Mouse (Mus musculus): ENCODE measurements at regions not wholly inside any gene's neighbourhood (a gene's known extent, or its start where the extent isn't known, plus 50 kb on each side); places are given as distances from the start of the nearest gene placed in this dataset.
A peak's percentile ranks its signal among the peaks of the same experiment; 100 is the strongest.

DNA sequence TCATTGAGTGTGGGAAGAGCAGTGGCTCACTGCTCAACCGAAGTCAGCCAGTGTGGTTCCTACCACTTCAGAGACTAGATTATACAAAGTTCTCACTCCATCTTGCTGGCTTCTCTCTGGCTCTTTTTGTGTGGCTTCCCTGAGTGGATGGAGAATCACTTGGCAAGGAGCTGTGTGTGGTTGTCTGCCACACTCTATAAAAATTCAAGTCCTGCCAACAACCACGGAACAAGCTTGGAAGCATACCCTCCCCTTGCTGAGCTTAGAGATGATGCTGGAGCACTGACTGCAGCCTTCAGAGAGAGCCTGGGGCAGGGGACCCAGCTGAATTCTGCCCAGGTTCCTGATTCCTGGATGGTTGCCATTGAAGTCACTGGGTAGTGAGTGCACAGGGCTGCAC lies 156.3 kb upstream of the Sall1 start:
- H3K4me3 ChIP-seq = no peak overlapping the region
- H3K27ac ChIP-seq = no peak overlapping the region
- no peak for TF ChIP-seq CTCF (conservative IDR thresholded peaks at IDR 0.05)
- DNase-seq (ENCODE audit: low spot score in 2 of 2) = peak in 1 of 2 experiments; percentile 9

DNA sequence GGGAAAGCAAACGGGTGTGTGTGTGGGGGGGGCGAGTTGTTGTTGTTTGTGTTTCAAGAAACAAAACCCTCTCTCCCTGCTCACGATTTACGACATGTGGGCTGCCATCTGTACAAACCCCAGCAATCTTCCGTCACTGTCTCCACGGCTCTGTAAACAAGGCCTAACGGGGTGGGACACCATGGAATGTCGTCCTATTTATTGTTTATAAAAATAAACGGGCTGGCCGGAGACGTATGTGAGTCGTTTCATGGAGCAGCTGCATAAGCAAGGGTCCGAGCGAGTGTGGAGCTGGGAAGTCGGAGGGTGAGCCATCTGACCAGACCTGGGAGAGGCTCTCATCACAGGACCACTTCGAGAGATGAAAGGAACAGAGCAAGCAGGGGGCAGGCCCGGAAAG lies 141.4 kb upstream of the Sall1 start:
- no peak for TF ChIP-seq CTCF (conservative IDR thresholded peaks at IDR 0.05)

DNA sequence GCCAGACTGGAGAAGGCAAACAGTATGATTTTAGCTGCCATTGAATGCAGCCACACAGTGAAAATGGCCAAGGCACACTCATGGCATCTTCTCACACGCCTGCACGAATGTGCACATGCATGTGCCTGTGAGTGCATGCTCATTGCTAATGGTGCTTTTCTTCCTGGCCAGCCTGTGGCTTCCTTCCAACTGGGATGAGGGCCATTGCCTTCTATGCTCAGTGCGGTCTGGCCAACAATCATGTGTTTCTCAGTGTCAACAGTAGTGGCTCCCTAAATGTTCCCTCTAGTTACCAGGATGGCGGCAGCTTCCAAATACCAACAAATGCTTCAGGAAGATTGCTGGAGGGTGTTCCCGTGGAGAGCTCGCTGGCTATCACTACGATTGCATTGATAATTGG lies 131.7 kb upstream of the Sall1 start:
- no peak for TF ChIP-seq CTCF (conservative IDR thresholded peaks at IDR 0.05)

More for the DNA sequence above, 141.4 kb upstream of the Sall1 start:
- no peak for DNase-seq (ENCODE audit: low spot score in 2 of 2)
- Histone ChIP-seq H3K27ac (no peak overlapping the region), H3K4me3 (no peak overlapping the region)

DNA sequence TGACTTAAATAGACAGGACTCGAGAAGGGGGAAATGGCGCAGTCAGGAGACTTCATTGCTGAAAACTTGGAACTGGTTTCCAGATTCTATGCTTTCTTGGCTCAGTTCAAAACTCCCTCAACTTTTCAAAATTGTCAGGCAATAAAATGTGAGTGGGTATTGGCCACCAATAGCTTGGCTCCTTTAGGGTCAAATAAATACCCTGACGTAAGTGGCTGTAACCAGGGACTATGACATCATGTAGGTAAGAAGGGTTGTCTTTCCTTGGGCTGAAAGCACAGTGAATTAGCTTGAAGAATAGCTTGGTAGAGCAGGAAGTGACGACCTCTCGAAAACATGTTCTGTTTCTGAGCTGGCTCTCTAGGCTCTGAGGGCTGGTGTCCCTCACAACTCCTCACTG lies 127.6 kb upstream of the Sall1 start:
- Histone ChIP-seq H3K4me3 (no peak overlapping the region), H3K27ac (no peak overlapping the region)
- TF ChIP-seq CTCF (conservative IDR thresholded peaks at IDR 0.05) = no peak
- no peak for DNase-seq (ENCODE audit: low spot score in 2 of 2)

More for the DNA sequence above, 131.7 kb upstream of the Sall1 start:
- no peak overlapping the region for H3K27ac ChIP-seq
- no peak overlapping the region for H3K4me3 ChIP-seq
- DNase-seq (ENCODE audit: low spot score in 2 of 2) = no peak

DNA sequence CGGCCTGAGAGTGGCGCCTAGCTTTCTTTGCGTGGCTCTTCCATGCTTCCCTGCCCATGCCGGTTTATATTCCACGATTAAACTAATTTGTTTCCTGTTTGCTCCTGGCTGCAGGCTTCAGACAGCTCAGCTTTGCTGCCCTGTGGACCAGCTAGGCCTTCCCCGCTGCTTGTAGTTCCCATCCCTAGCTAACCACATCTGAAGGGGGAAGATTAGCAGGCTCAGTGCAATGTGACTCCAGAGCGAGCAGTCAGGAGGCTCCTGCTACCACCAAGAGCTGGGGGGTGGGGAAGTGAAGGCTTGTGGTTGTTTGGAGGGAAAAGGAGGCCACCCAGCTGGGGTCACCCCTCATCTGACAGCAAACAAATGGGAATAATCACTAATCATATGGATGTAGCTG lies 125.5 kb upstream of the Sall1 start:
- no peak for DNase-seq (ENCODE audit: low spot score in 2 of 2)
- no peak overlapping the region for H3K27ac ChIP-seq
- TF ChIP-seq CTCF (conservative IDR thresholded peaks at IDR 0.05) = no peak
- H3K4me3 ChIP-seq = no peak overlapping the region

DNA sequence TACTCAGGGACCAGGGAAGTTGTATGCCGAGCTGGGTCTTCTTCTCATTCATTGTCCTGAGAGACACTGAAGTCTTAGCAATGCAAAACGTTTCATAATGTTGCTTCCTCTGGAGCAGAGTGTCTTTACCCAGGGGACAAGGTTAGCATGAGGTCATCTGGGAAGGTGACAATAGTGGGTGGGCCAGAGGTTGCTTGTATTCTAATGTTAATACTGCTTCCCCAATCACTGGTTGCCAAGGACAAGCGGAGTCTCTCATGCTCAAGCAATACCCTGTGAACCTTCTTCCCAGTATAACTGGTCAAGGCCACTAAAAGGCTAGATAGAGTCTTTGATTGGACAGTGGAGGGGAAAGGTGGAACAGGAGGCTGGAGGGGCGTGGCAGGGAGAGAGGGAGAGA lies 123.1 kb upstream of the Sall1 start:
- TF ChIP-seq CTCF (conservative IDR thresholded peaks at IDR 0.05) = no peak
- Histone ChIP-seq H3K4me3 (no peak overlapping the region), H3K27ac (no peak overlapping the region)
- no peak for DNase-seq (ENCODE audit: low spot score in 2 of 2)

DNA sequence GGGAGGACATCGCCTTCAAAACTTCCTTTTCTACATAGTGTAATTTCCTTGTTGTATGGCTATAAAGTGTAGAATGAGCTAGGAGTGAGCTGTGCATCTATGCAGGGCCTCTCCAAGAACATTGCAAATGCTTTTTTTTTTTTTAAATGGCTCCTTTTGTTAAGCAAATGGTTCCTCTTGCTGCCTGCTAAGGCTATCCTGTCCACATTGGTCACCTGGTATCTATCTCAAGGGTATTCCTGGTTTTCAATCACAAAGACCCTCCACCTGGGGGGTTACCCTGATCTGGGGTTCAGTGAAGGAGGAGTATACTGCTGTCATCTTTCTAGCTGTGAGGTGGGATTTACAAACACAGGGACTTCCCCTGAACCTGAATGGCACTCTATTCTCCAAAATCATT lies 112.9 kb upstream of the Sall1 start:
- no peak for TF ChIP-seq CTCF (conservative IDR thresholded peaks at IDR 0.05)
- no peak for DNase-seq (ENCODE audit: low spot score in 2 of 2)
- H3K4me3 ChIP-seq = no peak overlapping the region
- no peak overlapping the region for H3K27ac ChIP-seq

DNA sequence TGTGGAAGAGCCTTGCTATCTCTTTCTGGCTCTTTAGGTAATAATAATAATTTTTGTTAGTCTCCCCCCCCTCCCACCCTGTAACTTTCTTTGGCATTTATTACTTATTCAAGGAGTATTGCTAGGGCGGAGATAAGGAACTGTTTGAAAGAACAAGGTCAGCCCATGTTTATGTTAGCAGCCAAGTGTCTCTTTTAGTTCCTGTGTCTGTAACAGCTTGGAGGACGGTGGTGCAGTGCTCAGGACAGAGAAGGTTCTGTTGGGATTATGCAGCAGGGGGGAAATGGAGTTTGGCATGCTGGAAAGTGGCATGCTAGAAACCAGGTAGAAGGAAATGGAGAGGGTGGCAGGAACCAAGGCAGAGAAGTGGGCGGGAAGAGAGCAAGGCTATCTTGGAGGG lies 109.6 kb upstream of the Sall1 start:
- no peak for TF ChIP-seq CTCF (conservative IDR thresholded peaks at IDR 0.05)
- Histone ChIP-seq H3K27ac (no peak overlapping the region), H3K4me3 (no peak overlapping the region)
- no peak for DNase-seq (ENCODE audit: low spot score in 2 of 2)

DNA sequence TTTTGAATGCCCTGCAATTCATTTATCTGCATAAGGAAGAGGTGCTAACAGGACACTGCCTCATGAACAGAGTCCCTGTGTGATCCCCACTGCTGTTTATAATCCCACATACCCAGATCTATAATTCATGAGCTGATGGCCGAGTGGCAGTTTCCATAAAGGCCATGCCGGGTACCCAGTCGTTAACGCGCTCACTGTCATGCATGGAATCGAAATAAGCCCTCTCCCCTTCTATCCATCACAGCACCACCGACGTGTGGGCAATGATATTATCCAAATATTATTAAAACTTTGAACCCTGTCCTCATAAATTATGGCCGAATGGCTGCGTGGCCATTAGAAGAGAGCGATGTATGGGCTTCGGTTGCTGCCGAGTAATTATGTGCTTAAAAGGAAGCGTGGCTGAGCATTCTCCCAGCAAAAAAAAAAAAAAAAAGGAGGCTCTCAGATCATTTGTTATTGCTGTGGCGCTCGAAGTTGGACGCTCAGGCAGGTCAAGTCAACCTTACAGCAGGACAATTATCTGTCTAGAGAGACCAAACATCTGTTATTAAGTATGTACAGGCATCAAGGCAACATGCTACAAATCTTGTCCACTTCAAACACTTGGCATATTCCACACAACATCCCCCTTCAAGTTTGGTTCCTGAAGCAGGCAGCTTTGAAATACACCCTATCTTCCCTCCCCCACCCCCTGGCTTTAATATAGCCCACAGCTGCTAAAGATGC lies 109.1 kb upstream of the Sall1 start:
- Histone ChIP-seq H3K27ac (no peak overlapping the region), H3K4me3 (no peak overlapping the region)
- no peak for DNase-seq (ENCODE audit: low spot score in 2 of 2)
- no peak for TF ChIP-seq CTCF (conservative IDR thresholded peaks at IDR 0.05)

DNA sequence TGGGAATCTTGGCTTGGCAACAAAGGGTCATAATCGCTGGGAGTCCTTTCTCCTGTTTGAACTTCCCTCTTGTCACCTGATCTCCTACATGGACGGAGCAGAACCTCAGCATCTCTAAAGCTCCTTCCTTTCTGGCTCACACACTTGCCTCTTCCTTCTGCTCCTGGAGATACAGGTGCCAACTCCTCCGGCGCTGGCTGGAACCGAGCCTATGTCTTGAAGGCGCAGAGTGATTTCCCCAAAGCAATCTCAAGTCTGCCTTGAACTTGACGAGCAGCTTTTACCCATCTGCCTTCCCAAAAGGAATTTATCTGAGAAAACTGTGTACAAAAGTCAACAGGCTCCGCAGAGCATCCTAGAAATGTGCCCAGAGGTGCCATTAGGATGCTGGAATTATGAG lies 108.4 kb upstream of the Sall1 start:
- no peak overlapping the region for H3K4me3 ChIP-seq
- no peak for DNase-seq (ENCODE audit: low spot score in 2 of 2)
- no peak for TF ChIP-seq CTCF (conservative IDR thresholded peaks at IDR 0.05)
- no peak overlapping the region for H3K27ac ChIP-seq

DNA sequence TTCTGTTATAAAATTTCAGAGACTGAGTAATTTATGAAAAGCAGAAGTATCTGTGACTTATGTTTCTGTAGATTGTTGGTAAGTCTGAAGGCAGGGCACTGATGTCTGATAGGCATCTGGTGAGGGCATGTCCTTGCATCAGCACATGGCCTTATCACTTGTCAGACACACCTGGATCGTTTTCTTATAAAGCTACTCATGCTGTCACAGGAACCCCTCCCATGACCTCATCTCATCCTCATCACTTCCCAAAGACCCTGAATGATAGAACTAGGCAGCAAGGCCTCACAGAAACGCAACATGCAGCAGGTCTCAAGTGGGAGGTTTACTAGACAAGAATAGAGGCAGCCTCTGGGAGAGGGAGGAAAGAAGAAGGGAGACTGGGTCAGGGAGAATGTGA lies 107.0 kb upstream of the Sall1 start:
- DNase-seq (ENCODE audit: low spot score in 2 of 2) = no peak
- Histone ChIP-seq H3K27ac (no peak overlapping the region), H3K4me3 (no peak overlapping the region)
- no peak for TF ChIP-seq CTCF (conservative IDR thresholded peaks at IDR 0.05)

DNA sequence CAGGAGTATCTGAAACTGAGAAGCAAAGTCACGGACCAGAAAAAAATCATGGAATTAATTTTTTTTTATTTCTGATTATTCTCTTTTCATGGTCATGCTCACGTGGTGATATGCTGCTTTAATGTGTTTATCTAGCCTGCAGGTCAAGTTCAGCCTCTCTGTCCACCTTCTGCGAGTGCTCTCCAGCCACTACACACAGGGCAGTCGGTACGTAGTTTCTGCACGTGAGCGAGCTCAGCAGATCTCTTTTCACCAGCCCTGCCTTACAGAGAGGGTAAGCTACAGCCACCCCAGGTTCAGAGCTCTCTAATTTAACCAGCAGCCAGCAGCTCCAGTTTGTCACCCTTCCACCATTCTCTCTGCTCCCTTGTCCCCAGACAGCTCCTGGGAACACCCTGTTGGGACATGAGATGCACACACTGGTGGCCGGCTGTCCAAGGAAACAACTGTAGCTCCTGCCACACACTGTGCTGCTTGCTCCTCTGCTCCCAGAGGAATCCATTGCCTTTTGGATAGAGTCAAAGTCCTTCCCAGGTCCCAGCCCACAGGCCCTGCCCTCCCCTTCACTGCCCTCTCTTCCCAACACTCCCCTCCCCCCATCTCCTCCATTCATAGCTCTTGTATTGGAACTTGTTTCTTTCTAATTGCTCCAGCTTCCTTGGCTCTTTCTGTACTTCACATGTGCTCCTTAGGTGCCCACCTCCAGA lies 97.7 kb upstream of the Sall1 start:
- H3K27ac ChIP-seq = peak overlapping the region; percentile 51; the same call in 1 of the 2 replicates
- no peak overlapping the region for H3K4me3 ChIP-seq
- no peak for TF ChIP-seq CTCF (conservative IDR thresholded peaks at IDR 0.05)
- DNase-seq (ENCODE audit: low spot score in 2 of 2) = no peak

DNA sequence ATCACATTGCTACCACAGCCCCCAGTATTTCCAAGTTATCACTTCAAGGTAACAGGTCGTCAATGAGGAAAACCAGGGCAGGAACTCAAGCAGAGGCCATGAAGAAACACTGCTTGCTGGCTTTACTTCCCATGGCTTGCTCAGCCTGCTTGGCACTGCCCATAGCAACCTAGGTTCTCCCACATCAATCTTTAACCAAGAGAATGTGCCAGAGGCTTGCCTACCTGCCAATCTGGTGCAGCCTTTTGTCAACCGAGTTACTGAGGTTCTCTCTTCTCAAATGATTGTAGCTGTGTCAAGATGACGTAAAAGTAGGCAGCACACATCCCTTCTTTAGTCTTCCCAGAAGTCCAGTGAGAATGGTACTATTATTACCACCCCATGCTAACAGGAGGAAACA lies 95.9 kb upstream of the Sall1 start:
- no peak for TF ChIP-seq CTCF (conservative IDR thresholded peaks at IDR 0.05)
- no peak for DNase-seq (ENCODE audit: low spot score in 2 of 2)
- H3K27ac ChIP-seq = no peak overlapping the region

More for the DNA sequence above, 95.9 kb upstream of the Sall1 start:
- H3K4me3 ChIP-seq = no peak overlapping the region
